In genomic region chr13:95912157-95913045, GRCm38 (mm10) we compare ENCODE assay signal across 9 mouse cellular contexts. TPM values are rescaled to one million over a fixed set of nuclear protein-coding genes. Genes with fewer than 3 reads are reported as not detected.
DNase-seq lines count a peak whose midpoint lies in the region; ATAC-seq lines count a peak whose summit lies in the region.
"Had no signal": no experiment of that assay in that cellular context is flagged by ENCODE, and none has a peak within 500 bp of the region (broad histone marks: within the 10 kb centered on the region; RNA-seq: fewer than 3 reads in every experiment).

No protein-coding gene starts in this region.

- no peaks in the 10 kb centered on the region for H3K27me3 ChIP-seq in forebrain, embryonic 13.5 days
- no peaks in the 10 kb centered on the region for H3K27me3 ChIP-seq in forebrain, embryonic 10.5 days (ENCODE audit: poor library complexity, severe bottlenecking)
- H3K27me3 ChIP-seq in forebrain, embryonic 16.5 days (replicated peaks; ENCODE audit: control insufficient read depth, insufficient read depth, low read length) = no peaks in the 10 kb centered on the region
- H3K27me3 ChIP-seq in kidney, embryonic 16.5 days (ENCODE audit: insufficient read depth, low read length) = no peaks in the 10 kb centered on the region
- H3K27me3 ChIP-seq: embryonic facial prominence, embryonic 13.5 days had no signal

- intact Hi-C loops in left cerebral cortex, postnatal 10 days (cut with DNase I) = loop anchor here (5.0 kb wide), 1 partner anchor 35 kb away; no protein-coding TSS in a partner anchor

- no peaks in the 10 kb centered on the region for H3K9me3 ChIP-seq in forebrain, embryonic 13.5 days (replicated peaks)
- no peaks in the 10 kb centered on the region for H3K9me3 ChIP-seq in forebrain, embryonic 10.5 days
- H3K9me3 ChIP-seq in forebrain, embryonic 16.5 days (ENCODE audit: control insufficient read depth, low read length) = 0 out of 2 replicates have a peak, but pooled peaks cover 2% of the 10 kb centered on the region
- no peaks in the 10 kb centered on the region for H3K9me3 ChIP-seq in kidney, embryonic 16.5 days (ENCODE audit: low read length)
- H3K9me3 ChIP-seq: embryonic facial prominence, embryonic 13.5 days had no signal

- no peak for DNase-seq in forebrain, embryonic 10.5 days (ENCODE audit: extremely low spot score, low spot score)
- peak; percentile 48 to 56 for DNase-seq in adrenal gland, postnatal 36 days
- DNase-seq in left cerebral cortex, postnatal 10 days (ENCODE audit: extremely low spot score in 1 of 2, low spot score in 2 of 2) = peak; percentile 48 to 55
- no peak for DNase-seq in kidney, postnatal 14 days
- DNase-seq in spleen, adult 12 weeks (ENCODE audit: low spot score) = no peak

- H3K27ac ChIP-seq in forebrain, embryonic 13.5 days = peak overlapping the region; percentile 35; the same call in 1 of the 2 replicates
- H3K27ac ChIP-seq in forebrain, embryonic 10.5 days = no peak overlapping the region
- H3K27ac ChIP-seq in forebrain, embryonic 16.5 days (ENCODE audit: low read length) = peak overlapping the region; percentile 53; the same call in 1 of the 2 replicates
- no peak overlapping the region for H3K27ac ChIP-seq in kidney, embryonic 16.5 days (ENCODE audit: low read length)
- H3K27ac ChIP-seq: embryonic facial prominence, embryonic 13.5 days had no signal

- no peaks in the 10 kb centered on the region for H3K36me3 ChIP-seq in forebrain, embryonic 13.5 days (ENCODE audit: poor library complexity, severe bottlenecking)
- no peaks in the 10 kb centered on the region for H3K36me3 ChIP-seq in forebrain, embryonic 10.5 days (replicated peaks)
- H3K36me3 ChIP-seq in forebrain, embryonic 16.5 days (ENCODE audit: control insufficient read depth, insufficient read depth) = no peaks in the 10 kb centered on the region
- no peaks in the 10 kb centered on the region for H3K36me3 ChIP-seq in kidney, embryonic 16.5 days (ENCODE audit: insufficient read depth, low read length)
- H3K36me3 ChIP-seq: embryonic facial prominence, embryonic 13.5 days had no signal

- no peak overlapping the region for H3K4me2 ChIP-seq in forebrain, embryonic 13.5 days
- no peak overlapping the region for H3K4me2 ChIP-seq in forebrain, embryonic 16.5 days (ENCODE audit: low read length)
- no peak overlapping the region for H3K4me2 ChIP-seq in kidney, embryonic 16.5 days (replicated peaks; ENCODE audit: low read depth, low read length)
- H3K4me2 ChIP-seq: embryonic facial prominence, embryonic 13.5 days had no signal

- peak; percentile 71 for ATAC-seq in forebrain, embryonic 13.5 days
- peak; percentile 82 for ATAC-seq in forebrain, embryonic 16.5 days
- ATAC-seq in kidney, embryonic 16.5 days (ENCODE audit: low FRiP score, low TSS enrichment) = no peak

- H3K4me1 ChIP-seq in forebrain, embryonic 13.5 days = 0 out of 2 replicates have a peak, but pooled peaks cover 8% of the 10 kb centered on the region
- H3K4me1 ChIP-seq in forebrain, embryonic 10.5 days = no peaks in the 10 kb centered on the region
- peaks cover 20% of the 10 kb centered on the region for H3K4me1 ChIP-seq in forebrain, embryonic 16.5 days (replicated peaks; ENCODE audit: control insufficient read depth, insufficient read depth, low read length)
- no peaks in the 10 kb centered on the region for H3K4me1 ChIP-seq in kidney, embryonic 16.5 days (ENCODE audit: insufficient read depth, low read length)

- no peak overlapping the region for H3K4me3 ChIP-seq in forebrain, embryonic 13.5 days
- H3K4me3 ChIP-seq in forebrain, embryonic 10.5 days = no peak overlapping the region
- no peak overlapping the region for H3K4me3 ChIP-seq in forebrain, embryonic 16.5 days (replicated peaks; ENCODE audit: low read length)
- H3K4me3 ChIP-seq in kidney, embryonic 16.5 days (ENCODE audit: low read length) = no peak overlapping the region
- H3K4me3 ChIP-seq: embryonic facial prominence, embryonic 13.5 days had no signal

- WGBS in forebrain, embryonic 13.5 days = 80% methylated on average over 11 of the region's 11 CpGs
- WGBS in forebrain, embryonic 10.5 days = 90% methylated on average over 11 of the region's 11 CpGs
- WGBS in forebrain, embryonic 16.5 days = 54% methylated on average over 11 of the region's 11 CpGs
- 83% methylated on average over 11 of the region's 11 CpGs for WGBS in kidney, embryonic 16.5 days

- H3K9ac ChIP-seq in forebrain, embryonic 13.5 days = no peak overlapping the region
- no peak overlapping the region for H3K9ac ChIP-seq in forebrain, embryonic 16.5 days (replicated peaks; ENCODE audit: low read depth, low read length)
- H3K9ac ChIP-seq in kidney, embryonic 16.5 days (replicated peaks; ENCODE audit: low read length) = no peak overlapping the region
- H3K9ac ChIP-seq: embryonic facial prominence, embryonic 13.5 days had no signal

RNA-seq across cellular contexts. Expression of gene Iqgap2, which starts 20.7 kb away (rescaled TPM):
- 9.1 and 9.9 TPM in 2 replicates for polyA plus RNA-seq in forebrain, embryonic 13.5 days (2015; fragmentation: Nextera tagmentation; extraction: Ambion mirVana)
- 13.6 and 14.0 TPM in 2 replicates for polyA plus RNA-seq in forebrain, embryonic 10.5 days (2016; fragmentation: Nextera tagmentation; extraction: Ambion mirVana)
- 100 to 1,000 TPM; 149 to 229 TPM for total RNA-seq in adrenal gland, postnatal 36 days (2021)
- polyA plus RNA-seq in forebrain, embryonic 16.5 days (2015; fragmentation: Nextera tagmentation; extraction: Ambion mirVana) = 4.0 and 5.0 TPM in 2 replicates
- 10 to 100 TPM; 10.9 TPM for total RNA-seq in left cerebral cortex, postnatal 10 days (2021)
- 10.5 and 11.2 TPM in 2 replicates for polyA plus RNA-seq in kidney, embryonic 16.5 days (2015; fragmentation: Nextera tagmentation; extraction: Ambion mirVana)

Comparison
In these comparisons a context has a peak if more than half of its experiments do, and no peak if none do; other contexts are left out.
1. H3K27ac ChIP-seq: peak in forebrain, embryonic 13.5 days (single experiment) and forebrain, embryonic 16.5 days (single experiment); none in forebrain, embryonic 10.5 days (single experiment) and kidney, embryonic 16.5 days (single experiment).
2. DNase-seq: peak in adrenal gland, postnatal 36 days (2 of 2) and left cerebral cortex, postnatal 10 days (2 of 2); none in forebrain, embryonic 10.5 days (single experiment), kidney, postnatal 14 days (single experiment) and spleen, adult 12 weeks (single experiment).